Mouse (Mus musculus) limb, embryonic 11.5 days (tissue): ENCODE data around the gene Nudt2. TPM values are rescaled to one million over a fixed set of nuclear protein-coding genes. Genes with fewer than 3 reads are reported as not detected.
"Not testable (repeated sequence)": the region's sequence is repeated elsewhere in the genome, so short reads cannot be mapped to it uniquely, and the experiment has no call there.

Experiments
- ATAC-seq: fragments of 200-750 bp; cut with Nextera tagmentation; 2 replicates; pipeline ENCODE4 v1.8.0; 2017; ENCODE audit warnings: low read depth; ENCODE audit not compliant: insufficient number of reproducible peaks, low FRiP score, low TSS enrichment
- DNase-seq: peaks from one replicate; pipeline ENCODE4 v3.0.0-alpha.2; 2015; ENCODE audit warnings: low spot score
- H3K27ac ChIP-seq: fragments of 300-500 bp; sonication (generic); replicated peaks from 2 replicates; pipeline ENCODE4 v1.5.1; 2014; ENCODE audit warnings: low read depth, mild to moderate bottlenecking, low read length
- H3K27me3 ChIP-seq: fragments of 300-500 bp; sonication (generic); 2 replicates; pipeline ENCODE4 v1.6.1; 2014; ENCODE audit warnings: mild to moderate bottlenecking, low read length, mixed read lengths; ENCODE audit not compliant: control insufficient read depth, insufficient read depth
- H3K36me3 ChIP-seq: fragments of 300-500 bp; sonication (generic); 2 replicates; pipeline ENCODE4 v1.6.1; 2014; ENCODE audit warnings: mild to moderate bottlenecking, low read length, moderate library complexity, mixed read lengths; ENCODE audit not compliant: control insufficient read depth, insufficient read depth
- H3K4me1 ChIP-seq: fragments of 300-500 bp; sonication (generic); 2 replicates; pipeline ENCODE4 v1.6.1; 2014; ENCODE audit warnings: low read length, mixed read lengths; ENCODE audit not compliant: control insufficient read depth, insufficient read depth
- H3K4me2 ChIP-seq: fragments of 300-500 bp; sonication (generic); 2 replicates; pipeline ENCODE4 v1.6.1; 2014; ENCODE audit warnings: low read depth, mild to moderate bottlenecking, moderate library complexity; ENCODE audit not compliant: severe bottlenecking
- H3K4me3 ChIP-seq: fragments of 300-500 bp; sonication (generic); 2 replicates; pipeline ENCODE4 v1.5.1; 2014; ENCODE audit warnings: low read depth, low read length
- H3K9ac ChIP-seq: fragments of 300-500 bp; sonication (generic); 2 replicates; pipeline ENCODE4 v1.6.1; 2014; ENCODE audit warnings: mild to moderate bottlenecking, low read length
- H3K9me3 ChIP-seq: fragments of 300-500 bp; sonication (generic); 2 replicates; pipeline ENCODE4 v1.6.1; 2016; ENCODE audit warnings: low read length; ENCODE audit not compliant: control insufficient read depth
- WGBS: fragments of 180-500 bp; shearing (Covaris S2); extraction: QIAGEN DNeasy Blood & Tissue Kit; methylation state at CpG from one replicate; pipeline ENCODE4 v1.1.7; 2014; 5-methylcytosine and 5-hydroxymethylcytosine counted together
- polyA plus RNA-seq: library from polyadenylated mRNA; unstranded; fragments of >200 nt; fragmentation: Nextera tagmentation; extraction: Ambion mirVana; gene quantifications from 2 replicates; pipeline ENCODE4 v1.2.1, GENCODE M21; 2014

Nudt2 gene
- 53.3 and 55.8 TPM in 2 replicates for polyA plus RNA-seq

GRCm38 (mm10) chr4:41464345-41465286 is at the start of gene Nudt2, which contains the start of gene Kif24:
Gene Nudt2 (plus strand): TSS chr4:41465151.
Gene Kif24 (minus strand): TSS chr4:41464887.
- Histone ChIP-seq H3K4me3 (peak within 1 kb of the TSS; percentile 70), H3K4me1 (peaks cover 5% of the 10 kb centered on the region; the same call in 1 of the 2 replicates), H3K27me3 (no peaks in the 10 kb centered on the region), H3K36me3 (no peaks in the 10 kb centered on the region), H3K9ac (peak within 1 kb of the TSS; percentile 72), H3K9me3 (no peaks in the 10 kb centered on the region), H3K4me2 (peak within 1 kb of the TSS; percentile 70), H3K27ac (peak within 1 kb of the TSS; percentile 73)
- ATAC-seq = peak; percentile 97
- peak; percentile 98 for DNase-seq
- under 1% methylated on average over 70 of the region's 70 CpGs for WGBS

DNA sequence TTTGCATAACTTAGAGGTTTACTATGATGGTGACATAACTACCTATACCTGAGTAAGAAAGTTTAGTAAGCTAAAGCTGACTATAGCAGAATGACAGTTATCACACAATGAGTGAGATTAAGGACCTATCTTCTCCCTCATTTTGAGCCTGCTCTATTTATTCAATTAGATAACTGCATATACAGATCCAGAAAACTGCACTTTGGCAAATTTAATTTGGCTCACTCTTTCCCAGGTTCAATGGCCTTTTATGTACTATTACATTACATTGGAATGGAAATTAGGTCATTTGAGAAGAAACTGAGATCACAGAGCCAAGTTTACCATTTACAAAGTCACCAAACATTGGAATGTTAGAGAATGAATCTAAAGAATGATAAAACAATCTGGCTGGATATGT is 48.0 kb upstream of the Nudt2 start:
- H3K4me1 ChIP-seq = no peaks in the 10 kb centered on the region
- H3K4me2 ChIP-seq = no peak overlapping the region
- no peak for DNase-seq
- H3K9me3 ChIP-seq = no peaks in the 10 kb centered on the region
- no peaks in the 10 kb centered on the region for H3K27me3 ChIP-seq
- no peak overlapping the region for H3K4me3 ChIP-seq
- no peak overlapping the region for H3K27ac ChIP-seq
- no peak overlapping the region for H3K9ac ChIP-seq
- no peaks in the 10 kb centered on the region for H3K36me3 ChIP-seq
- no peak for ATAC-seq

DNA sequence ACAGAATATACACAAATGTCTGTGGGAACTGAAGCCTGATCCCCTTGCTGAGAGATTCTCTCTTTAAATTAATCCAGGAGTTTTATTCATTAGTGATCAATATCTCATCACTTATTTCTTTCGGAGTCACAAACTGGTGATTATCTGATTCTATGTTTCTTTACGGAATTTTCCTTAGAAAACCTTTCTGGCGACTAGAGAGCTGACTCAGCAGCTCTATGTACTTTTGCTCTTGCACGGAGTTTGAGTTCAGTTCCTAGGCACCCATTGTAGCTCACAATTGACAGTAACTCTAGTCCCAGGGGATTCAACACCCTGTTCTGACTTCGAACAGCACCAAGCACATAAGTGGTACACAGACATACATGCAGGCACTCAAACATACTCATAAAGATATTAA is 26.0 kb upstream of the Nudt2 start:
- Histone ChIP-seq H3K4me3 (no peak overlapping the region), H3K27me3 (no peaks in the 10 kb centered on the region), H3K36me3 (no peaks in the 10 kb centered on the region), H3K4me1 (no peaks in the 10 kb centered on the region), H3K27ac (no peak overlapping the region), H3K9me3 (no peaks in the 10 kb centered on the region), H3K4me2 (no peak overlapping the region), H3K9ac (no peak overlapping the region)
- 92% methylated on average over 5 of the region's 5 CpGs for WGBS
- DNase-seq = no peak
- no peak for ATAC-seq

DNA sequence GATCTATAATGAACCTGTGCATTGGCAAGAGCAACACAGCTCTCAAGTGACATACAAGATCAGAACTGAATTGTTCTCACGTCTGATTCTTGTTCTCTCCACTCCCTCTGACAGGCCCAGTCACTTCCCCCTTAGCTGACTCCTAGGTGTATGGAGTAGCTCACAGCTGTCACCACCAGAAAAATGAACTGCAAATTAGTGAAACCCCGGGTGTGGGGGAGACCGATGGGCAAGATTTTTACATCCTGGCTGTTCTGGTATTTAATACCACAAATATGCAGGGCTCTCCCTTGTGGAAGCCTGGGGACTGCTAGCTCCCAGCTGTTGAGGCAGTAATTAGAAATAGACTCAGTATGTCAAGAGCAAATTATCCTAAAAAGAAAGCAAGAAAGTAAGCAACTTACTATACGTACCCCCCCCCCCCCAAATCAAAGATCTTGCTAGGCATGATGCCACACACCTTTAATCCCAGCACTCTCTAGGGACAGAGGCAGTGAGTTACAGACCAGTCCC is 22.1 kb upstream of the Nudt2 start:
- Histone ChIP-seq H3K9ac (no peak overlapping the region), H3K27ac (no peak overlapping the region), H3K36me3 (peaks cover 3% of the 10 kb centered on the region; the same call in 1 of the 2 replicates), H3K9me3 (no peaks in the 10 kb centered on the region), H3K4me1 (no peaks in the 10 kb centered on the region), H3K4me3 (no peak overlapping the region), H3K4me2 (no peak overlapping the region), H3K27me3 (no peaks in the 10 kb centered on the region)
- 63% methylated on average over 4 of the region's 4 CpGs for WGBS
- no peak for DNase-seq
- ATAC-seq = no peak

GRCm38 (mm10) chr4:41447595-41447994 is 17.4 kb upstream of the Nudt2 start:
- H3K36me3 ChIP-seq = peaks cover 3% of the 10 kb centered on the region; the same call in 1 of the 2 replicates
- no peak overlapping the region for H3K9ac ChIP-seq
- no peak overlapping the region for H3K4me2 ChIP-seq
- DNase-seq (no peak), ATAC-seq (no peak)
- H3K27me3 ChIP-seq = no peaks in the 10 kb centered on the region
- 96% methylated on average over 3 of the region's 3 CpGs for WGBS
- no peaks in the 10 kb centered on the region for H3K4me1 ChIP-seq
- no peak overlapping the region for H3K4me3 ChIP-seq
- H3K9me3 ChIP-seq = no peaks in the 10 kb centered on the region
- no peak overlapping the region for H3K27ac ChIP-seq

GRCm38 (mm10) chr4:41460690-41461089 is 4.3 kb upstream of the Nudt2 start:
- H3K4me2 ChIP-seq = no peak overlapping the region
- H3K27ac ChIP-seq = no peak overlapping the region
- H3K4me1 ChIP-seq = no peaks in the 10 kb centered on the region
- no peak overlapping the region for H3K4me3 ChIP-seq
- no peaks in the 10 kb centered on the region for H3K27me3 ChIP-seq
- H3K36me3 ChIP-seq = no peaks in the 10 kb centered on the region
- H3K9me3 ChIP-seq = no peaks in the 10 kb centered on the region
- no peak overlapping the region for H3K9ac ChIP-seq
- WGBS = 91% methylated on average over 1 of the region's 1 CpGs
- ATAC-seq (no peak), DNase-seq (no peak)

- WGBS = 75% methylated on average over 3 of the region's 3 CpGs
- H3K9me3 ChIP-seq, H3K27ac ChIP-seq, H3K27me3 ChIP-seq, H3K4me3 ChIP-seq, ATAC-seq, H3K4me2 ChIP-seq, H3K36me3 ChIP-seq, H3K9ac ChIP-seq, H3K4me1 ChIP-seq, DNase-seq: not testable (repeated sequence)
Observed at GRCm38 (mm10) chr4:41463051-41463738, 1.8 kb upstream of the Nudt2 start.

DNA sequence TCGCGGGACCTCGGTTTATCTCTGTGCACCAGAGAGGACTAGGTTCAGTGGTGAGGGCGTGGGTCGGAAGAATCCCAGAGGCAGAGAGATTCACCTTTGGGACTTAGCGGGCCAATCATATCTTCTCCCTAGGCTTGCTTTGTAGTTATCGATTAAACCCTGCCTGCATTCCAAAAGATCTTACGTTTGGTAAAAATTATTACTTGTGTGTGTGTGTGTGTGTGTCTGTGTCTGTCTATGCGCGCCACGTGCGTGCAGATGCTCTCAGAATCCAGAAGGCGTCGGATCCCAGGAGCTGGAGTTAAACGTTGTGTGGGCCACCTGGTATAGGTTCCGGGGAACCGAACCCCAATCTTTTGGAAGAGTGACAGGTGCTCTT is 325 bp downstream of the Nudt2 start:
- WGBS = 4% methylated on average over 17 of the region's 17 CpGs
- Histone ChIP-seq H3K36me3 (no peaks in the 10 kb centered on the region), H3K27me3 (no peaks in the 10 kb centered on the region), H3K27ac (no peak overlapping the region), H3K4me3 (peak overlapping the region; percentile 70), H3K9ac (peak overlapping the region; percentile 72), H3K9me3 (no peaks in the 10 kb centered on the region), H3K4me1 (peaks cover 5% of the 10 kb centered on the region; the same call in 1 of the 2 replicates), H3K4me2 (peak overlapping the region; percentile 47)
- DNase-seq (no peak), ATAC-seq (0 out of 2 replicates have a peak, but pooled peaks have one; percentile 3)
